Mouse (Mus musculus) cerebellum, adult 18-20 months (tissue): ENCODE measurements at regions not wholly inside any gene's neighbourhood (a gene's known extent, or its start where the extent isn't known, plus 50 kb on each side); places are given as distances from the start of the nearest gene placed in this dataset.
"Not testable (repeated sequence)": the region's sequence is repeated elsewhere in the genome, so short reads cannot be mapped to it uniquely, and the experiment has no call there.

Experiments used
- DNase-seq, 2 experiments: peaks; one replicate each; pipeline ENCODE4 v3.0.0; 2021

- DNase-seq = peak; percentile 3 to 4
These were observed 73.0 kb downstream of the Prl2c3 start for GRCm38 (mm10) chr13:12726831-12727230.

GRCm38 (mm10) chr13:12717972-12718546, 81.8 kb downstream of the Prl2c3 start:
- DNase-seq = not testable (repeated sequence)

GRCm38 (mm10) chr13:12711471-12712273, 88.2 kb downstream of the Prl2c3 start:
- DNase-seq = no peak

- DNase-seq = not testable (repeated sequence)
These were observed 96.9 kb downstream of the Prl2c3 start for GRCm38 (mm10) chr13:12702804-12703612.

GRCm38 (mm10) chr13:12702111-12702803, 97.6 kb downstream of the Prl2c3 start:
- not testable (repeated sequence) for DNase-seq

GRCm38 (mm10) chr13:12693593-12694118, 106.2 kb downstream of the Prl2c3 start:
- DNase-seq = not testable (repeated sequence)

GRCm38 (mm10) chr13:12688778-12689177, 111.1 kb downstream of the Prl2c3 start:
- not testable (repeated sequence) for DNase-seq

- DNase-seq = not testable (repeated sequence)
These were observed 111.7 kb downstream of the Prl2c3 start for GRCm38 (mm10) chr13:12688149-12688548.

- DNase-seq = not testable (repeated sequence)
These were observed 115.4 kb downstream of the Ero1lb start for GRCm38 (mm10) chr13:12680954-12681571.

- DNase-seq = peak; percentile 34 to 52
These were observed 114.7 kb downstream of the Ero1lb start for GRCm38 (mm10) chr13:12680283-12680953.

GRCm38 (mm10) chr13:12677372-12677771, 111.7 kb downstream of the Ero1lb start:
- DNase-seq = no peak

GRCm38 (mm10) chr13:12671011-12671410, 105.3 kb downstream of the Ero1lb start:
- not testable (repeated sequence) for DNase-seq

GRCm38 (mm10) chr13:12668742-12669141, 103.1 kb downstream of the Ero1lb start:
- not testable (repeated sequence) for DNase-seq

- not testable (repeated sequence) for DNase-seq
These were observed 102.3 kb downstream of the Ero1lb start for GRCm38 (mm10) chr13:12667727-12668665.

- not testable (repeated sequence) for DNase-seq
These were observed 100.4 kb downstream of the Ero1lb start for GRCm38 (mm10) chr13:12666050-12666449.
